Mouse (Mus musculus) stomach, postnatal 0 days (tissue): ENCODE measurements at regions not wholly inside any gene's neighbourhood (a gene's known extent, or its start where the extent isn't known, plus 50 kb on each side); places are given as distances from the start of the nearest gene placed in this dataset.

Source experiments
- ATAC-seq: fragments of 200-750 bp; cut with Nextera tagmentation; 2 replicates; pipeline ENCODE4 v1.8.0; 2017; ENCODE audit not compliant: low FRiP score, low TSS enrichment
- DNase-seq: peaks from one replicate; pipeline ENCODE4 v3.0.0-alpha.2; 2016; ENCODE audit warnings: low spot score
- H3K27ac ChIP-seq: fragments of 300-500 bp; sonication (generic); replicated peaks from 2 replicates; pipeline ENCODE4 v1.5.1; 2014; ENCODE audit warnings: mild to moderate bottlenecking, control low read depth
- H3K27me3 ChIP-seq: fragments of 300-500 bp; sonication (generic); 2 replicates; pipeline ENCODE4 v1.6.1; 2014; ENCODE audit warnings: low read length; ENCODE audit not compliant: control insufficient read depth, insufficient read depth
- H3K36me3 ChIP-seq: fragments of 300-500 bp; sonication (generic); 2 replicates; pipeline ENCODE4 v1.6.1; 2014; ENCODE audit warnings: low read length, mixed read lengths; ENCODE audit not compliant: control insufficient read depth, insufficient read depth
- H3K4me1 ChIP-seq: fragments of 300-500 bp; sonication (generic); replicated peaks from 2 replicates; pipeline ENCODE4 v1.6.1; 2014; ENCODE audit warnings: antibody characterized with exemption; ENCODE audit not compliant: control insufficient read depth, insufficient read depth
- H3K4me2 ChIP-seq: fragments of 300-500 bp; sonication (generic); replicated peaks from 2 replicates; pipeline ENCODE4 v1.6.1; 2014; ENCODE audit warnings: low read depth, mild to moderate bottlenecking, control low read depth, moderate library complexity
- H3K4me3 ChIP-seq: fragments of 300-500 bp; sonication (generic); 2 replicates; pipeline ENCODE4 v1.5.1; 2014; ENCODE audit warnings: low read depth, low read length, control low read depth
- H3K9ac ChIP-seq: fragments of 300-500 bp; sonication (generic); 2 replicates; pipeline ENCODE4 v1.6.1; 2014; ENCODE audit warnings: mild to moderate bottlenecking, low read length, control low read depth, mixed read lengths
- H3K9me3 ChIP-seq: fragments of 300-500 bp; sonication (generic); 2 replicates; pipeline ENCODE4 v1.6.1; 2016; ENCODE audit warnings: low read length; ENCODE audit not compliant: control insufficient read depth
- CTCF ChIP-seq: IDR thresholded peaks from 2 replicates; pipeline ENCODE4 v1.5.1; 2016; ENCODE audit warnings: antibody characterized with exemption, low read depth, mild to moderate bottlenecking, moderate library complexity
- EP300 ChIP-seq: optimal IDR thresholded peaks from 2 replicates; pipeline ENCODE3; 2016; ENCODE audit warnings: antibody characterized with exemption
- WGBS: fragments of 180-500 bp; shearing (Covaris S2); extraction: QIAGEN DNeasy Blood & Tissue Kit; methylation state at CpG from one replicate; pipeline ENCODE4 v1.1.7; 2014; 5-methylcytosine and 5-hydroxymethylcytosine counted together

DNA sequence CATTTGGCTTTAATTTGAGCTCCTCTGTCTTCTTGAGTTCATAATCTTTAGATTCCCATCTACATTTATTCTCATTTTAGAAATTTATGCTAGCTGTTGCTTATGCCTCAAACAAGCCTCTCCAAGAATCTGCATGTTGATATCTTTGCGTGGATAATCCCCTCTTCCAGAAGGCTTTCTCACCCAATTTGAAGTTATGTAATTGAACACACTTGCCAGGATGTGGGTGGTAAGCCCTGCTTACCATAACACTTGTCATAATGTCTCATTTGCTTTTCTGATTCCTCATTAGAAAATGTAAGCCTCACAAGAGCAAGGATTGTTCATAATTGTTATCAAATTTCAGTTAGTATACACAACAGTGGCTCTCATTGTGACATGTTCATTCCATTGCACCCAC, 266.0 kb downstream of the Olfm4 start:
- no peak overlapping the region for H3K4me2 ChIP-seq
- no peak overlapping the region for H3K27ac ChIP-seq
- H3K36me3 ChIP-seq: no peaks in the 10 kb centered on the region
- H3K4me3 ChIP-seq: no peak overlapping the region
- no peak overlapping the region for H3K9ac ChIP-seq
- H3K9me3 ChIP-seq: no peaks in the 10 kb centered on the region
- ATAC-seq: no peak
- WGBS: 63% methylated on average over 1 of the region's 1 CpGs
- H3K4me1 ChIP-seq: no peaks in the 10 kb centered on the region
- H3K27me3 ChIP-seq: no peaks in the 10 kb centered on the region
- no peak for TF ChIP-seq CTCF
- no peak for TF ChIP-seq EP300
- no peak for DNase-seq

DNA sequence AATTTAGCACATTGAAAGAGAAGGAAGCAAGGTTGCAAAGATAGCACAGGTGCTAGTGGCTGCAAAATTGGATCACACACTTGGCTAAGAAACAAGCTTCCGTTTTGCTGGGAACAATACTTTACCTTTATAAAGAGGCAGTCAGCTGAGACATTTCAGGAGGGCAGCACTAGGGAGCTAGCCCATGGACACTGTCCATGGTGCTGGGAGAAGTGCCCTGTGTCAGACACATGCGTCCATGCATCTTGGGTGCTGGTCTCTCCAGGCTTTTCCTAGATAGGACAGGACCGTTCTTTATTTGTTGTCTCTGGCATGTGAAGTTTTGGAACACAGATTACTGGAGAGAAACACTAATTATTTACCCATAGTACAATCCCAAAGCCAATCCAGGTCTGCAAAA, 273.2 kb downstream of the Olfm4 start:
- no peak for DNase-seq
- no peaks in the 10 kb centered on the region for H3K9me3 ChIP-seq
- no peak for TF ChIP-seq CTCF
- no peak for TF ChIP-seq EP300
- no peak overlapping the region for H3K9ac ChIP-seq
- no peak overlapping the region for H3K4me2 ChIP-seq
- H3K27ac ChIP-seq: no peak overlapping the region
- no peaks in the 10 kb centered on the region for H3K27me3 ChIP-seq
- no peaks in the 10 kb centered on the region for H3K4me1 ChIP-seq
- 41% methylated on average over 3 of the region's 3 CpGs for whole genome bisulfite sequencing
- no peak for ATAC-seq
- no peaks in the 10 kb centered on the region for H3K36me3 ChIP-seq
- H3K4me3 ChIP-seq: no peak overlapping the region

GRCm38 (mm10) chr14:80263173-80263572, 279.3 kb downstream of the Olfm4 start:
- no peaks in the 10 kb centered on the region for H3K4me1 ChIP-seq
- no peak overlapping the region for H3K9ac ChIP-seq
- no peaks in the 10 kb centered on the region for H3K27me3 ChIP-seq
- ATAC-seq (no peak), DNase-seq (no peak)
- H3K9me3 ChIP-seq: no peaks in the 10 kb centered on the region
- no peak overlapping the region for H3K4me3 ChIP-seq
- WGBS: 64% methylated on average over 8 of the region's 8 CpGs
- no peak overlapping the region for H3K4me2 ChIP-seq
- no peak for TF ChIP-seq EP300
- no peak for TF ChIP-seq CTCF
- no peaks in the 10 kb centered on the region for H3K36me3 ChIP-seq
- H3K27ac ChIP-seq: no peak overlapping the region

- no peak for TF ChIP-seq EP300
- no peak for TF ChIP-seq CTCF
- WGBS: 78% methylated on average over 7 of the region's 7 CpGs
Measured at GRCm38 (mm10) chr14:80265081-80265480, 281.2 kb downstream of the Olfm4 start.

DNA sequence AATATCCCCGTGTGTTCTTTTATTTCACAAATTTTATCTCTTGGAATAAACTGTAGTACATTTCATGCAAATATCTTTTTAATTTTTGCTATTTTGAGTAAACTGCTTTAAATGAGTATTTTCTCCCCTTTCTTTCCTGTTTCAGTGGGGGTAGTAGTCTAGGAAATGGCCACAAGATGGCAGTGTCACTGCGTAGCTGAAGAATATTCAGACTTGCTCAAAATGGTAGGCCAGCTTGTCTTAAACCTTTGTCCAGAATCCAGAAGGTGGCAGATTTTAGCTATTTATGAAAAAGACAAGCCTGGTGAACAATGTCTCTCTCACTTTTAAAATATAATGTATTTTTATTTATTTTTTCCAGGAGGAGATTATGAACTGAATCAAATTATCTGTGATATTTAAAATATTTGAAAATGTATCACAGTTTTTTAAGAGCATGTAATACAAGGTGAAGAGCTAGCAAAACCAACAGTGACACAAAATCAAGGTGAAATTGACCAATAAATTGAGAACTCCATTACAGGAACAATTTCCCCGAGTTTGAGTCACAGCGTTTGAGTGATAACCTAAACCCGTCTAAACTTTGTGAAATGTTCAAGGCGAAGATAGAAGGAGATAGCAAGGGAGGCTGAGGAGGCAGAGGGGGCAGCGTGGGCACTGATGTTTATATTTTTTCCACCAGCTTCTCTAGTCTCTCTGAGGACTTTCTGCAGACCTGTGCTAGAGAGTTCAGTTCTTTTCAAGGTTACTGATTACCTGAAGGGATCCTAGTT, 285.5 kb downstream of the Olfm4 start:
- ATAC-seq: no peak
- TF ChIP-seq CTCF: peak; percentile 97
- TF ChIP-seq EP300: no peak
- 31% methylated on average over 7 of the region's 7 CpGs for WGBS
- Histone ChIP-seq H3K9ac (no peak overlapping the region), H3K27me3 (no peaks in the 10 kb centered on the region), H3K4me1 (no peaks in the 10 kb centered on the region), H3K9me3 (no peaks in the 10 kb centered on the region), H3K4me2 (no peak overlapping the region), H3K27ac (no peak overlapping the region), H3K36me3 (no peaks in the 10 kb centered on the region), H3K4me3 (no peak overlapping the region)
- peak; percentile 57 for DNase-seq

More at GRCm38 (mm10) chr14:80265081-80265480, 281.2 kb downstream of the Olfm4 start:
- H3K27me3 ChIP-seq: no peaks in the 10 kb centered on the region
- H3K4me3 ChIP-seq: no peak overlapping the region
- no peaks in the 10 kb centered on the region for H3K36me3 ChIP-seq
- no peak for ATAC-seq
- no peak overlapping the region for H3K4me2 ChIP-seq
- no peaks in the 10 kb centered on the region for H3K4me1 ChIP-seq
- no peak overlapping the region for H3K27ac ChIP-seq
- no peaks in the 10 kb centered on the region for H3K9me3 ChIP-seq
- no peak overlapping the region for H3K9ac ChIP-seq
- DNase-seq: no peak

GRCm38 (mm10) chr14:80270063-80270462, 286.2 kb downstream of the Olfm4 start:
- no peaks in the 10 kb centered on the region for H3K9me3 ChIP-seq
- no peaks in the 10 kb centered on the region for H3K27me3 ChIP-seq
- no peak overlapping the region for H3K27ac ChIP-seq
- H3K4me3 ChIP-seq: no peak overlapping the region
- H3K36me3 ChIP-seq: no peaks in the 10 kb centered on the region
- ATAC-seq: no peak
- no peak overlapping the region for H3K9ac ChIP-seq
- WGBS: 62% methylated on average over 13 of the region's 13 CpGs
- no peak overlapping the region for H3K4me2 ChIP-seq
- no peaks in the 10 kb centered on the region for H3K4me1 ChIP-seq
- DNase-seq: no peak
- no peak for TF ChIP-seq EP300
- no peak for TF ChIP-seq CTCF
